Mouse (Mus musculus) spleen, adult 2 months (tissue): ENCODE data around the gene Chst11.

Experiments used
- CTCF ChIP-seq: fragments of 200-500 bp; IDR thresholded peaks from 2 replicates; pipeline ENCODE4 v1.5.1; 2011; ENCODE audit warnings: mild to moderate bottlenecking, inconsistent platforms; ENCODE audit not compliant: insufficient read depth, insufficient read length, insufficient replicate concordance; ENCODE audit errors: extremely low read depth
- POLR2A ChIP-seq: fragments of 200-500 bp; IDR thresholded peaks from 2 replicates; pipeline ENCODE4 v1.6.1; 2011; ENCODE audit warnings: low read depth, low read length, inconsistent platforms

DNA sequence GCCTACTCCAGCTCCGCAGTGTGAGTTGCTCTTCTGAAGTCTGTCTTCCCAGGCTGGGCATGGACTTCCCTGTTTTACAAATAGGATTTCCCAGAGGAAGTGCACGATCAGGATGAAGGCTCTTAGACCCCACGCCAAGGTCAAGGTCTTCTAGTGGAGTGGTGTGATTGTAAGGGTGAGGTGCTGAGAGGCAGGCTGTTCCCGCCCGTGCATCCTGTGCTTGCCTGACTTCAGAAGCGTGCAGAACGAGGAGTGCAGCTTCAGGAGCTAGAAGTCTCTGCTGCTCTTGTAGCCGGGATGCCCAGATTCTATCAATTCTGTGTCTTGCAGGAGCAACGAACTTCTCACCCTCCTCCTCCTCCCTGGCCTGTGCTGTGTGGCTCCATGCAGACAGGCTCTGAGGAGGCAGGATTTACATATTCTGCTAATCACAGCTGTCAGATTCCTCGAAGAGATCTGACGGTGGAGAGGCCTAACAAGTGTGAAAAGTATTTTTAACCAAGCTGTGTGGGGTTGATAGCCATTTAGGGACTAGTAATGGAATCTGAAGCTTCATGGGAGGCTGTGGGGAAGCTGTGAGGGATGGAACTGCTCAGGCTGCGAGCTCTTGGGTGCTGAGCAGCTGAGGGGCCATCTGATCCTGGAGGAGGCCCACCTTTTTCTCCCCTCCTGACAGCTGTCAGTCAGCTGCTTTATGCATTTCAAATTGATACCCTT is 74.9 kb downstream of the Chst11 start:
- TF ChIP-seq POLR2A (no peak), CTCF (no peak)
